Mouse (Mus musculus): Measurements from ENCODE around the gene Fez1. TPM values are rescaled to one million over a fixed set of nuclear protein-coding genes. Genes with fewer than 3 reads are reported as not detected.

The Fez1 gene
- polyA plus RNA-seq, 1 experiment from 2014 or later, result 2.7 TPM

DNA sequence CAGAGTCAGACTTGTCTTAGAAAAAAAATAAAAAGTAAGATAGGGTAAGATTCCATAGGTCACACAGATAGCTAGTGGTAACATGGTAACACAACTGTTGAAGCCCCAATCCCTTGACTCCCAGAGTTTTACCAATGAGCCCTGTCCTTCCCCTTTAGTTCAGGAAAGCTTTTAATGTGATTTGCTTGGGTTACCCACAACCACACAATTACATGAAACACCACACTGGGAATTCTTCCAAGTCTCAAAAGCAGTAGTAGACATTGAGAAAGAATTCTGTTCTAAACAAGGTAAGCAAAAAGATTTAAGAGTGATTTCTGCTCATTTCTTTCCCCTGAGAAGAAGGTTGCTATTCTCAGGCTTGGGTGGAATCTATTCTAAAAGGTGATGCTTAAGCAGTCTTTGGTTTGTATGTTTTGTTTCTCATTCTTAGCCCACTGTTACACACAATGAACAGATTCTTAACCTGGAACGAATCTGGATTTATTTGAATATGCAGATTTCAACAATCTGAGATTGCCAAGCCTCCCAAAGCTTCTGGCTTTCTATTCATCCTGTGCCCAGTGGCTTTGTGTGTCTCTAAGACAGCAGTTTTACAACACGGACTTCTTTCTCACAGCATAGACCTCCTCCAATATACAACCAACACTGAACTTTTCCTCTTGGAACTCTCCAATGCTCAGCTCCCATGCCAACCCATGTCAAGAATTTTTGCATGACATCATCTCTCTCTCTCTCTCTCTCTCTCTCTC is 5.1 kb downstream of the Fez1 start:
- Histone ChIP-seq H3K36me3 (ENCODE audit: control insufficient read depth, insufficient read depth, low read length) (no peaks in the 10 kb centered on the region), H3K4me1 (replicated peaks; ENCODE audit: control insufficient read depth, insufficient read depth, low read length) (no peaks in the 10 kb centered on the region), H3K9ac (ENCODE audit: low read depth, low read length) (no peak overlapping the region), H3K27ac (ENCODE audit: low read depth, low read length) (no peak overlapping the region), H3K4me2 (no peak overlapping the region), H3K27me3 (replicated peaks; ENCODE audit: control insufficient read depth, insufficient read depth, low read length) (no peaks in the 10 kb centered on the region), H3K9me3 (ENCODE audit: control insufficient read depth, low read length) (no peaks in the 10 kb centered on the region), H3K4me3 (ENCODE audit: low read depth, low read length) (no peak overlapping the region)
- DNase-seq (ENCODE audit: low spot score) (no peak), ATAC-seq (replicated peaks; ENCODE audit: low FRiP score) (no peak)
- 60% methylated on average over 2 of the region's 2 CpGs for WGBS

DNA sequence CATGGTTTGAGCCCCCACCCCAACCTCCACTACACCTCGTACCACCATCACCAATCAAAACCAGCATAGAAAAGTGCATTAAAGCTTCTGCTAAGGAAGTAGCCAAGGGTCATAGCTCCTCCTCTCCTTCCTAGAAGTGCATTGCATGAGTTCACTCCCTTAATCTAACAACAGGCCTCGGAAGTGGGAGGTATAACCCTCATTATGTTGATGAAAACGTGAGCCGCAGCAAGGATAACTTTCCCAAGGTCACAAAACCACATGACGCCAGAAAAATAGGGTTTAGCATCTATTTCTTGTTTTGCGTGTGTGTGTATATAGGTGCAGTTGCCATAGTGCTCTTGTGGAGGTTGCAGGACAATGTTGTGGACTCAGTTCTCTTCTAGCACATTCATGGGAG is 9.7 kb downstream of the Fez1 start:
- H3K27ac ChIP-seq (ENCODE audit: low read depth, low read length), result no peak overlapping the region
- no peaks in the 10 kb centered on the region for H3K4me1 ChIP-seq (replicated peaks; ENCODE audit: control insufficient read depth, insufficient read depth, low read length)
- ATAC-seq (replicated peaks; ENCODE audit: low FRiP score) (no peak), DNase-seq (ENCODE audit: low spot score) (no peak)
- H3K4me2 ChIP-seq, result no peak overlapping the region
- H3K4me3 ChIP-seq (ENCODE audit: low read depth, low read length), result no peak overlapping the region
- no peak overlapping the region for H3K9ac ChIP-seq (ENCODE audit: low read depth, low read length)
- 74% methylated on average over 6 of the region's 6 CpGs for WGBS
- peaks cover 19% of the 10 kb centered on the region for H3K27me3 ChIP-seq (replicated peaks; ENCODE audit: control insufficient read depth, insufficient read depth, low read length)
- H3K36me3 ChIP-seq (ENCODE audit: control insufficient read depth, insufficient read depth, low read length), result no peaks in the 10 kb centered on the region
- no peaks in the 10 kb centered on the region for H3K9me3 ChIP-seq (ENCODE audit: control insufficient read depth, low read length)

DNA sequence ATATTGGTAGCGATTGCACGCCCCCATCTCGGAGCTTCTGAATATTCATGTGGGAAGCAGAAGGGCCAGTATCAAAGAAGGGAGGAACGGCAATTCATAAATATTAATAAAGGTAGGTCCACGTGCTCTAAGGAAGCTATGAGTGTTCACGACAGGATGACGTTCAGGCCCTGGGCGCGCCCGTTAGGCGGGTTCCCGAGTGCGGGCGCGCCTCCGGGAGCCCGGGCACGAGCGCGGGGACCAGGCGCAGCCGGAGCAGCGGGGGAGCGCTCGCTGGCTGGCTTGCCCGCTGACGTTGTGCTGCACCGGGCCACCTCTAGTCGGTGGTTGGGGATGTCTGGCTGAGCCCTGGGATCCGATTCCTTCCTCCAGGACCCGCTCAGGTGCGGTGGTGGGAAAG is 10.9 kb downstream of the Fez1 start:
- H3K9me3 ChIP-seq (ENCODE audit: control insufficient read depth, low read length), result no peaks in the 10 kb centered on the region
- peak overlapping the region; percentile 46 for H3K4me3 ChIP-seq (ENCODE audit: low read depth, low read length)
- WGBS, result 1% methylated on average over 32 of the region's 32 CpGs
- no peak overlapping the region for H3K27ac ChIP-seq (ENCODE audit: low read depth, low read length)
- ATAC-seq (replicated peaks; ENCODE audit: low FRiP score) (peak; percentile 67), DNase-seq (ENCODE audit: low spot score) (peak; percentile 51)
- H3K36me3 ChIP-seq (ENCODE audit: control insufficient read depth, insufficient read depth, low read length), result no peaks in the 10 kb centered on the region
- H3K4me2 ChIP-seq, result peak overlapping the region; percentile 72
- H3K9ac ChIP-seq (ENCODE audit: low read depth, low read length), result no peak overlapping the region; the same call in 1 of the 2 replicates
- H3K27me3 ChIP-seq (replicated peaks; ENCODE audit: control insufficient read depth, insufficient read depth, low read length), result peaks cover 19% of the 10 kb centered on the region
- H3K4me1 ChIP-seq (replicated peaks; ENCODE audit: control insufficient read depth, insufficient read depth, low read length), result no peaks in the 10 kb centered on the region

DNA sequence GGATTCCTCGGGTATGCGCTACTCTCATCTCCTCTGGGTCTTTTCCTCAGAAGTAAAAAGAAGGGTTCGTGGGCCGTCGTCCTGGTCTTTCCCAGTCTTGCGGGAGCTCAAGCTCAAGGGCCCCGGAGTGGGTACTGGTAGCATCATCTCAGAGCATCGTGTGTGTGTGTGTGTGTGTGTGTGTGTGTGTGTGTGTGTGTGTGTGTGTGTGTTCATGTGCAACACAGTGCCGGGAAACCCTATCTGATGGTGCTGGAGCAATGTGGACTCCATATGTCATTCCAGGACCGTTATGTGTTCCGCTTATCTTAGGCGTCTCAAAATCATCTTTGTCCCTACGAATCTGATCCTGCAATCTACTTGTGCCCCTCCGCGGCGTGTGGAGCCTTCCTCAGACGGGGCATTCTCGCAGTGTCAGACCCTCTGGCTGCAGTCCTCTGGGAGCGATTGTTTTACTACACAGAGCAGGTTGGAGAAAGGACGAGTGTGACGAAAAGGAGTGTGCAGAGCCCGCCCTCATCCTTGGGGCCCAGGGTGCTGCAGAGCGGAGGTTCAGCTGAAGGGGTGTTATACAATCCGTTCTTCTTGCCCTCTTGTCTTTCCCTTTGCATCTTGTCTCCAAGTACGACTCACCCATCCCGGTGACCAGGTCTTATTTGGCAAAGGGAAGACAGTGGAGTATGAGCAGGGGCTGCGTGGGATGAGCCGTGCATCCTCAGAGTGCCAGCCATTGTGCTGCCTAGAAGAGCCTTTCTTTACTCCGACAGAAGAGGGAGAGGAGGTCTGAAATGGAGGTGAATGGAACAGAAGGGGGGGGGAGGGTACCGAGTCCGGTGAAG is 11.6 kb downstream of the Fez1 start:
- no peak overlapping the region for H3K27ac ChIP-seq (ENCODE audit: low read depth, low read length)
- no peaks in the 10 kb centered on the region for H3K9me3 ChIP-seq (ENCODE audit: control insufficient read depth, low read length)
- H3K27me3 ChIP-seq (replicated peaks; ENCODE audit: control insufficient read depth, insufficient read depth, low read length), result peaks cover 19% of the 10 kb centered on the region
- H3K4me3 ChIP-seq (ENCODE audit: low read depth, low read length), result peak overlapping the region; percentile 46
- no peaks in the 10 kb centered on the region for H3K4me1 ChIP-seq (replicated peaks; ENCODE audit: control insufficient read depth, insufficient read depth, low read length)
- H3K4me2 ChIP-seq, result peak overlapping the region; percentile 72
- WGBS, result 9% methylated on average over 31 of the region's 31 CpGs
- DNase-seq (ENCODE audit: low spot score), result no peak
- H3K36me3 ChIP-seq (ENCODE audit: control insufficient read depth, insufficient read depth, low read length), result no peaks in the 10 kb centered on the region
- no peak; the same call in 1 of the 2 replicates for ATAC-seq (replicated peaks; ENCODE audit: low FRiP score)
- no peak overlapping the region; the same call in 1 of the 2 replicates for H3K9ac ChIP-seq (ENCODE audit: low read depth, low read length)

DNA sequence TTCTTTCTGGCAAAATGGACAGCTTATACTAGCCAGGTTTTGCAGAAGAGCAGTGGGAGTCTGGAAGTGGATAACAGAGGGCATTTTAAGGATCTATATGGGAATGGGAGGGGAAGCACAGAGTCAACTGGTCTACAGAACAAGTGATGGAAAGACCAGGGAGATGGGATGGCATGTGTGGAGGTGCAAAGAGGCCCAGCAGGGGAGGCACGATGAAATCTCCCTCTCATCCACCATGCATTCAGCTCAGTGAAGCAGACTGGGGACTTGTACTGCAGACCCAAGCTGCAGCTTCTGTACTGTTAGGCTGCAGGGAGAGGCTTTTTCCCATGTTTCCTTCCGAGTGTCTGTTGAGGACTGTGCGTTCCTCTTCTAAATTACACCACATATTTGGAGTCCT is 12.2 kb downstream of the Fez1 start:
- Histone ChIP-seq H3K9ac (ENCODE audit: low read depth, low read length) (no peak overlapping the region), H3K27ac (ENCODE audit: low read depth, low read length) (no peak overlapping the region), H3K4me2 (peak overlapping the region; percentile 72), H3K4me3 (ENCODE audit: low read depth, low read length) (no peak overlapping the region), H3K4me1 (replicated peaks; ENCODE audit: control insufficient read depth, insufficient read depth, low read length) (no peaks in the 10 kb centered on the region), H3K36me3 (ENCODE audit: control insufficient read depth, insufficient read depth, low read length) (no peaks in the 10 kb centered on the region), H3K9me3 (ENCODE audit: control insufficient read depth, low read length) (no peaks in the 10 kb centered on the region), H3K27me3 (replicated peaks; ENCODE audit: control insufficient read depth, insufficient read depth, low read length) (peaks cover 19% of the 10 kb centered on the region)
- 38% methylated on average over 3 of the region's 3 CpGs for WGBS
- no peak for DNase-seq (ENCODE audit: low spot score)
- no peak for ATAC-seq (replicated peaks; ENCODE audit: low FRiP score)

DNA sequence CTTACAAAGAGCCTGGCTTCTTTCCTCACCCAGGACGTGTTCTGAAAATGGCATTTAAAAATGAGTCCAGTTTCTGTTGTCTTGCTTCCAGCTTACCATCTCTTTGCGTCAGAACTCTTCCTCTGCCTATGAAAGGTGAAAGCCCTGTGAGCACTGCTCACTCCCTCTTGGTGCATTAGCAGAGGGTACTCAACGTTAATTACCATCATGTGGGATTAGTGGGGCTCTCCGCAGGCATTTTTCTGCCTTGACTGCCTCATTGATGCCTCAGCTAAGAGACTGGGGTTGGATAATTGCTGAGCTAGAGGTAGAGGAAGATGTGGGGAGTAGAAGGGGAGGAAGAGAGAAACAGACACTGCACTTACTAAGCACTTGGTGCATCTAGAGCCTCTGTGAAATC is 24.7 kb downstream of the Fez1 start:
- no peak for DNase-seq (ENCODE audit: low spot score)

DNA sequence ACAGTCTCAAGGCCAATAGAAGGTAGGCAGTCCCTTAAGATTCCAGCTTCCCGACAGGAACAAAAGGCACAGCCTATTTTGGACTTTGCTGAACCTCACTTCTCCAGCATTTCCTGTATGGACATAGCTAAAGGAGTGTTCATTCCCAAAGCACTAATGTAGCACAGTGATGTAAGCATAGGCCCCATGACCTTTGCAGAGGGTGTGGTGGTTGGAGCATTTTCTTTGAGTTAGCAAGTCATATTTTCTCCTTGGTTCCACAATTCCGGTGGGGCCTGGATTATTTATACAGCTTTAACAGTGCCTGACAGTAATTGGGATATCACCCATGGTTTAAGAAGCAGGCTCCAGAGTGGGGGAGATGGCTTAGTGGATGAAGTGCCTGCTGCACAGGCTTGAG is 27.0 kb downstream of the Fez1 start:
- Histone ChIP-seq H3K4me2 (no peak overlapping the region), H3K4me3 (ENCODE audit: low read depth, low read length) (no peak overlapping the region), H3K9me3 (ENCODE audit: control insufficient read depth, low read length) (no peaks in the 10 kb centered on the region), H3K4me1 (replicated peaks; ENCODE audit: control insufficient read depth, insufficient read depth, low read length) (no peaks in the 10 kb centered on the region), H3K36me3 (ENCODE audit: control insufficient read depth, insufficient read depth, low read length) (no peaks in the 10 kb centered on the region), H3K9ac (ENCODE audit: low read depth, low read length) (no peak overlapping the region), H3K27ac (ENCODE audit: low read depth, low read length) (no peak overlapping the region), H3K27me3 (replicated peaks; ENCODE audit: control insufficient read depth, insufficient read depth, low read length) (no peaks in the 10 kb centered on the region)
- DNase-seq (ENCODE audit: low spot score) (no peak), ATAC-seq (replicated peaks; ENCODE audit: low FRiP score) (no peak)
- WGBS, result 73% methylated on average over 2 of the region's 2 CpGs

More for the DNA sequence above, 24.7 kb downstream of the Fez1 start:
- 41% methylated on average over 4 of the region's 4 CpGs for WGBS
- Histone ChIP-seq H3K9me3 (ENCODE audit: control insufficient read depth, low read length) (no peaks in the 10 kb centered on the region), H3K9ac (ENCODE audit: low read depth, low read length) (no peak overlapping the region), H3K27ac (ENCODE audit: low read depth, low read length) (no peak overlapping the region), H3K4me3 (ENCODE audit: low read depth, low read length) (no peak overlapping the region), H3K27me3 (replicated peaks; ENCODE audit: control insufficient read depth, insufficient read depth, low read length) (no peaks in the 10 kb centered on the region), H3K4me2 (no peak overlapping the region), H3K4me1 (replicated peaks; ENCODE audit: control insufficient read depth, insufficient read depth, low read length) (no peaks in the 10 kb centered on the region), H3K36me3 (ENCODE audit: control insufficient read depth, insufficient read depth, low read length) (no peaks in the 10 kb centered on the region)
- no peak for ATAC-seq (replicated peaks; ENCODE audit: low FRiP score)

DNA sequence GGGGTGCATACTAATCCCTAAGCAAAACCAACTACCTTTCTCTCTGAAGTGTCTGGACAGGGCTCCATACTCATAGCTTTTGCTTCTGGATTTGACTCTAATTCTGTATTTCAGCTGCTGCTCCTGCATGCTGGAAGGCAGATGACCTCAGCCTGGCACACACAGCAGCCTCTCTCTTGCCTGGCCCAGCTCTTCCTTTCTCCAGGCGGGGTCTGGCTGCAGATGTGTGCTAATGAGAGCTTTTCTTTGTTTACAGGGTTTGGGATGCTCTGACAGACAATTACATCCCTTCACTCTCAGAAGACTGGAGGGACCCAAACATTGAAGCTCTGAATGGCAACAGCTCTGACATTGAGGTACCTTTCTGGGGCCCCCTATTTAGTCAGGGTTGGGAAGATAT is 28.4 kb downstream of the Fez1 start:
- ATAC-seq (replicated peaks; ENCODE audit: low FRiP score), result no peak

More for the DNA sequence above, 28.4 kb downstream of the Fez1 start:
- DNase-seq (ENCODE audit: low spot score), result no peak
- H3K27me3 ChIP-seq (replicated peaks; ENCODE audit: control insufficient read depth, insufficient read depth, low read length), result no peaks in the 10 kb centered on the region
- no peaks in the 10 kb centered on the region for H3K9me3 ChIP-seq (ENCODE audit: control insufficient read depth, low read length)
- WGBS, result 58% methylated on average over 1 of the region's 1 CpGs
- H3K27ac ChIP-seq (ENCODE audit: low read depth, low read length), result no peak overlapping the region
- H3K36me3 ChIP-seq (ENCODE audit: control insufficient read depth, insufficient read depth, low read length), result no peaks in the 10 kb centered on the region
- no peak overlapping the region for H3K9ac ChIP-seq (ENCODE audit: low read depth, low read length)
- no peaks in the 10 kb centered on the region for H3K4me1 ChIP-seq (replicated peaks; ENCODE audit: control insufficient read depth, insufficient read depth, low read length)
- no peak overlapping the region for H3K4me2 ChIP-seq
- H3K4me3 ChIP-seq (ENCODE audit: low read depth, low read length), result no peak overlapping the region
